Mouse (Mus musculus) testis, adult 2 months (tissue): ENCODE measurements at regions not wholly inside any gene's neighbourhood (a gene's known extent, or its start where the extent isn't known, plus 50 kb on each side); places are given as distances from the start of the nearest gene placed in this dataset.

Source experiments
- H3K27ac ChIP-seq: fragments of 200-500 bp; 2 replicates; pipeline ENCODE4 v1.5.1; 2012; ENCODE audit warnings: low read depth, low read length; ENCODE audit not compliant: control insufficient read depth, insufficient read depth
- H3K27me3 ChIP-seq: fragments of 200-500 bp; 2 replicates; pipeline ENCODE4 v1.6.1; 2012; ENCODE audit warnings: mild to moderate bottlenecking, low read length, moderate library complexity; ENCODE audit not compliant: control insufficient read depth, insufficient read depth
- H3K36me3 ChIP-seq: fragments of 200-500 bp; 2 replicates; pipeline ENCODE4 v1.6.1; 2012; ENCODE audit warnings: mild to moderate bottlenecking, low read length; ENCODE audit not compliant: control insufficient read depth, insufficient read depth
- H3K4me1 ChIP-seq: fragments of 200-500 bp; 2 replicates; pipeline ENCODE4 v1.6.1; 2012; ENCODE audit warnings: low read length; ENCODE audit not compliant: control insufficient read depth, insufficient read depth
- H3K4me3 ChIP-seq: fragments of 200-500 bp; 2 replicates; pipeline ENCODE4 v1.5.1; 2012; ENCODE audit warnings: low read depth, mild to moderate bottlenecking, low read length, moderate library complexity, mixed read lengths; ENCODE audit not compliant: control insufficient read depth
- CTCF ChIP-seq: fragments of 200-500 bp; IDR thresholded peaks from 2 replicates; pipeline ENCODE4 v1.5.1; 2012; ENCODE audit warnings: low read depth, mild to moderate bottlenecking, inconsistent platforms, low read length, moderate library complexity; ENCODE audit not compliant: control insufficient read depth, insufficient read depth, insufficient replicate concordance
- POLR2A ChIP-seq: fragments of 200-500 bp; IDR thresholded peaks from 2 replicates; pipeline ENCODE4 v1.6.1; 2012; ENCODE audit warnings: low read depth, mild to moderate bottlenecking, inconsistent platforms, low read length, moderate library complexity; ENCODE audit not compliant: control insufficient read depth

GRCm38 (mm10) chr17:63757896-63758695, 104.8 kb upstream of the Fer start:
- Histone ChIP-seq H3K4me1 (no peaks in the 10 kb centered on the region), H3K27ac (no peak overlapping the region), H3K4me3 (no peak overlapping the region), H3K27me3 (no peaks in the 10 kb centered on the region), H3K36me3 (no peaks in the 10 kb centered on the region)
- TF ChIP-seq CTCF: no peak
- TF ChIP-seq POLR2A: no peak

- Histone ChIP-seq H3K27ac (no peak overlapping the region), H3K27me3 (no peaks in the 10 kb centered on the region), H3K36me3 (no peaks in the 10 kb centered on the region), H3K4me3 (no peak overlapping the region), H3K4me1 (no peaks in the 10 kb centered on the region)
- TF ChIP-seq CTCF: no peak
- no peak for TF ChIP-seq POLR2A
These were observed 104.0 kb upstream of the Fer start for GRCm38 (mm10) chr17:63758817-63759404.

- TF ChIP-seq POLR2A: no peak
- no peak for TF ChIP-seq CTCF
- no peak overlapping the region for H3K27ac ChIP-seq
- no peaks in the 10 kb centered on the region for H3K36me3 ChIP-seq
These were observed 101.8 kb upstream of the Fer start for GRCm38 (mm10) chr17:63761058-63761457.

GRCm38 (mm10) chr17:63771111-63771510, 91.8 kb upstream of the Fer start:
- TF ChIP-seq CTCF (no peak), POLR2A (no peak)
- H3K4me1 ChIP-seq: no peaks in the 10 kb centered on the region
- no peaks in the 10 kb centered on the region for H3K27me3 ChIP-seq
- no peaks in the 10 kb centered on the region for H3K36me3 ChIP-seq
- H3K4me3 ChIP-seq: no peak overlapping the region
- no peak overlapping the region for H3K27ac ChIP-seq

More at GRCm38 (mm10) chr17:63761058-63761457, 101.8 kb upstream of the Fer start:
- Histone ChIP-seq H3K4me1 (no peaks in the 10 kb centered on the region), H3K27me3 (no peaks in the 10 kb centered on the region), H3K4me3 (no peak overlapping the region)

GRCm38 (mm10) chr17:63784381-63785116, 78.3 kb upstream of the Fer start:
- Histone ChIP-seq H3K27me3 (no peaks in the 10 kb centered on the region), H3K27ac (no peak overlapping the region), H3K4me1 (peaks cover 9% of the 10 kb centered on the region), H3K4me3 (no peak overlapping the region), H3K36me3 (no peaks in the 10 kb centered on the region)
- TF ChIP-seq POLR2A (no peak), CTCF (no peak)

- Histone ChIP-seq H3K4me3 (no peak overlapping the region), H3K27me3 (no peaks in the 10 kb centered on the region), H3K4me1 (peaks cover 9% of the 10 kb centered on the region), H3K36me3 (no peaks in the 10 kb centered on the region), H3K27ac (no peak overlapping the region)
- TF ChIP-seq CTCF (peak; percentile 56; the same call in 1 of the 2 replicates), POLR2A (no peak)
These were observed 76.4 kb upstream of the Fer start for GRCm38 (mm10) chr17:63786444-63786843.

GRCm38 (mm10) chr17:63794352-63794751, 68.5 kb upstream of the Fer start:
- Histone ChIP-seq H3K4me1 (no peaks in the 10 kb centered on the region), H3K27ac (no peak overlapping the region), H3K27me3 (no peaks in the 10 kb centered on the region), H3K4me3 (no peak overlapping the region), H3K36me3 (no peaks in the 10 kb centered on the region)
- TF ChIP-seq CTCF (no peak), POLR2A (no peak)
